17 mouse cellular contexts compared by ENCODE assay signal in the genomic region with DNA sequence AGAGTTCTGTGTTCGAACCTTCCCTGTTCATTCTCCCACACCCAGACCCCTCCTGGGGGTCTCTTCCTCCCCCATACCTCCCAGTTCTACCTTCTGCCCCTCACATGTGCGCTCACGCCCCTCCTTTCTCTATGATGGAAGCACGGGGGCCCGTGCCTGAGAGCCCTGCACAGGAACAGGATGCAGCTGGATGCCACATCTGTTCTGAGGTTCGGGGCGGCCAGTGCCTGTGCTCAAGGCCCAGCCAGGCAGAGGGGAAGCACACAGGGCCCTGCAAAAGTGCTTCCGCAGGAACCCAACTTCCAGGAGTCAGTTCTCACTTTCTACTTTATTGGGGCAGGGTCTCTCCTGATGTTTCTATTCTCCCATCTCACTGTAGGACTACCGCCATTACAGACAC. TPM values are rescaled to one million over a fixed set of nuclear protein-coding genes. Genes with fewer than 3 reads are reported as not detected.
DNase-seq lines count a peak whose midpoint lies in the region; ATAC-seq and TF ChIP-seq lines count a peak whose summit lies in the region.
"Had no signal": no experiment of that assay in that cellular context is flagged by ENCODE, and none has a peak within 500 bp of the region (broad histone marks: within the 10 kb centered on the region; RNA-seq: fewer than 3 reads in every experiment).

No protein-coding gene starts in this region.

- no peak for TF ChIP-seq POLR2A in heart, adult 2 months (IDR thresholded peaks at IDR 0.05; ENCODE audit: insufficient read depth, low read depth, low read length)

- 66% methylated on average over 9 of the region's 9 CpGs for WGBS in heart, postnatal 0 days
- WGBS in heart, adult 2 months, result 58% methylated on average over 9 of the region's 9 CpGs
- 65% methylated on average over 9 of the region's 9 CpGs for WGBS in intestine, embryonic 15.5 days
- WGBS in stomach, embryonic 16.5 days, result 75% methylated on average over 9 of the region's 9 CpGs
- WGBS in hindbrain, embryonic 16.5 days, result 83% methylated on average over 9 of the region's 9 CpGs

- H3K4me1 ChIP-seq in heart, postnatal 0 days (ENCODE audit: control insufficient read depth, insufficient read depth), result peaks cover 17% of the 10 kb centered on the region; the same call in 1 of the 2 replicates
- H3K4me1 ChIP-seq in heart, adult 2 months (ENCODE audit: control insufficient read depth, insufficient read depth, low read length), result peaks cover 2% of the 10 kb centered on the region; the same call in 1 of the 2 replicates
- peaks cover 12% of the 10 kb centered on the region for H3K4me1 ChIP-seq in intestine, embryonic 15.5 days (replicated peaks)
- peaks cover 17% of the 10 kb centered on the region; the same call in 1 of the 2 replicates for H3K4me1 ChIP-seq in stomach, embryonic 16.5 days (ENCODE audit: control insufficient read depth, insufficient read depth, low read length)
- H3K4me1 ChIP-seq in hindbrain, embryonic 16.5 days (ENCODE audit: control insufficient read depth, insufficient read depth, low read depth, low read length), result no peaks in the 10 kb centered on the region
- H3K4me1 ChIP-seq: midbrain, embryonic 13.5 days; neural tube, embryonic 13.5 days had no signal

- no peak overlapping the region for H3K4me3 ChIP-seq in heart, postnatal 0 days (ENCODE audit: low read depth, low read length)
- no peak overlapping the region for H3K4me3 ChIP-seq in heart, adult 2 months
- H3K4me3 ChIP-seq in intestine, embryonic 15.5 days (replicated peaks), result no peak overlapping the region
- no peak overlapping the region for H3K4me3 ChIP-seq in stomach, embryonic 16.5 days (replicated peaks; ENCODE audit: low read length)
- no peak overlapping the region for H3K4me3 ChIP-seq in hindbrain, embryonic 16.5 days (ENCODE audit: low read length)
- H3K4me3 ChIP-seq: embryonic facial prominence, embryonic 13.5 days; left cerebral cortex, adult 2 months; midbrain, embryonic 13.5 days; neural tube, embryonic 13.5 days had no signal

- no peak for TF ChIP-seq EP300 in heart, postnatal 0 days (IDR thresholded peaks at IDR 0.05; ENCODE audit: low read depth)
- no peak for TF ChIP-seq EP300 in heart, adult 2 months (IDR thresholded peaks at IDR 0.05; ENCODE audit: insufficient read depth, low read depth, low read length)

- H3K4me2 ChIP-seq in heart, postnatal 0 days (ENCODE audit: low read depth, low read length), result no peak overlapping the region
- H3K4me2 ChIP-seq in intestine, embryonic 15.5 days (replicated peaks), result no peak overlapping the region
- no peak overlapping the region for H3K4me2 ChIP-seq in stomach, embryonic 16.5 days (ENCODE audit: low read depth, low read length)
- no peak overlapping the region for H3K4me2 ChIP-seq in hindbrain, embryonic 16.5 days (ENCODE audit: low read length)
- H3K4me2 ChIP-seq: embryonic facial prominence, embryonic 13.5 days; midbrain, embryonic 13.5 days; neural tube, embryonic 13.5 days had no signal

- intact Hi-C loops in heart, adult 2 months (cut with DNase I), result no loop called here

- H3K79me2 ChIP-seq in heart, adult 2 months (replicated peaks; ENCODE audit: control insufficient read depth, insufficient read depth, low read length), result no peaks in the 10 kb centered on the region

- no peaks in the 10 kb centered on the region for H3K36me3 ChIP-seq in heart, postnatal 0 days (replicated peaks; ENCODE audit: control insufficient read depth, insufficient read depth, low read length)
- no peaks in the 10 kb centered on the region for H3K36me3 ChIP-seq in heart, adult 2 months (ENCODE audit: control insufficient read depth, insufficient read depth, low read length)
- H3K36me3 ChIP-seq in intestine, embryonic 15.5 days, result no peaks in the 10 kb centered on the region
- H3K36me3 ChIP-seq in stomach, embryonic 16.5 days (ENCODE audit: control insufficient read depth, insufficient read depth, low read length), result no peaks in the 10 kb centered on the region
- H3K36me3 ChIP-seq in hindbrain, embryonic 16.5 days (ENCODE audit: control insufficient read depth, insufficient read depth, low read length), result no peaks in the 10 kb centered on the region
- H3K36me3 ChIP-seq: embryonic facial prominence, embryonic 13.5 days; midbrain, embryonic 13.5 days; neural tube, embryonic 13.5 days had no signal

- peak overlapping the region; percentile 79 for H3K27ac ChIP-seq in heart, postnatal 0 days (ENCODE audit: low read depth)
- no peak overlapping the region for H3K27ac ChIP-seq in heart, adult 2 months
- peak overlapping the region; percentile 69 for H3K27ac ChIP-seq in intestine, embryonic 15.5 days
- H3K27ac ChIP-seq in stomach, embryonic 16.5 days (ENCODE audit: low read length), result peak overlapping the region; percentile 88; the same call in 1 of the 2 replicates
- H3K27ac ChIP-seq in hindbrain, embryonic 16.5 days (ENCODE audit: low read depth, low read length), result no peak overlapping the region
- H3K27ac ChIP-seq: embryonic facial prominence, embryonic 13.5 days; left cerebral cortex, adult 2 months; midbrain, embryonic 13.5 days; neural tube, embryonic 13.5 days had no signal

- TF ChIP-seq CTCF in heart, postnatal 0 days (IDR thresholded peaks at IDR 0.05; ENCODE audit: low read depth), result no peak
- TF ChIP-seq CTCF in heart, adult 2 months (IDR thresholded peaks at IDR 0.05), result no peak

- no peak for DNase-seq in heart, postnatal 0 days (ENCODE audit: low spot score)
- DNase-seq in heart, adult 2 months, result no peak
- no peak for DNase-seq in right cerebral cortex, postnatal 4 days
- DNase-seq in adrenal gland, postnatal 36 days, result no peak
- DNase-seq: adrenal gland, postnatal 10 days; cerebellum, adult 18-20 months; forebrain, postnatal 0 days; heart, postnatal 4 days had no signal

- ATAC-seq in heart, postnatal 0 days (ENCODE audit: insufficient read depth, low read depth), result no peak
- ATAC-seq in common myeloid progenitor, adult 5-6 weeks (replicated peaks; ENCODE audit: low read depth, poor library complexity, severe bottlenecking), result peak; percentile 76
- no peak for ATAC-seq in intestine, embryonic 15.5 days
- no peak for ATAC-seq in stomach, embryonic 16.5 days (ENCODE audit: insufficient read depth, low FRiP score)
- ATAC-seq in hindbrain, embryonic 16.5 days, result no peak
- ATAC-seq: forebrain, postnatal 0 days; midbrain, embryonic 13.5 days had no signal

- no peak overlapping the region for H3K9ac ChIP-seq in heart, postnatal 0 days (replicated peaks; ENCODE audit: low read depth, low read length)
- H3K9ac ChIP-seq in heart, adult 2 months (ENCODE audit: low read depth, low read length), result no peak overlapping the region
- H3K9ac ChIP-seq in intestine, embryonic 15.5 days, result no peak overlapping the region
- H3K9ac ChIP-seq in stomach, embryonic 16.5 days (ENCODE audit: low read length), result no peak overlapping the region
- no peak overlapping the region for H3K9ac ChIP-seq in hindbrain, embryonic 16.5 days (ENCODE audit: low read depth, low read length)
- H3K9ac ChIP-seq: embryonic facial prominence, embryonic 13.5 days; forebrain, postnatal 0 days; midbrain, embryonic 13.5 days; neural tube, embryonic 13.5 days had no signal

- H3K9me3 ChIP-seq in heart, postnatal 0 days (replicated peaks; ENCODE audit: control insufficient read depth, low read length), result no peaks in the 10 kb centered on the region
- H3K9me3 ChIP-seq in intestine, embryonic 15.5 days, result no peaks in the 10 kb centered on the region
- H3K9me3 ChIP-seq in stomach, embryonic 16.5 days (replicated peaks; ENCODE audit: control insufficient read depth, low read length), result no peaks in the 10 kb centered on the region
- H3K9me3 ChIP-seq in hindbrain, embryonic 16.5 days (ENCODE audit: control insufficient read depth, low read length), result no peaks in the 10 kb centered on the region
- H3K9me3 ChIP-seq: embryonic facial prominence, embryonic 13.5 days; midbrain, embryonic 13.5 days; neural tube, embryonic 13.5 days had no signal

- no peaks in the 10 kb centered on the region for H3K27me3 ChIP-seq in heart, postnatal 0 days (ENCODE audit: control insufficient read depth, insufficient read depth, low read length)
- no peaks in the 10 kb centered on the region for H3K27me3 ChIP-seq in heart, adult 2 months (ENCODE audit: control insufficient read depth, insufficient read depth, low read length)
- no peaks in the 10 kb centered on the region for H3K27me3 ChIP-seq in intestine, embryonic 15.5 days (replicated peaks)
- no peaks in the 10 kb centered on the region for H3K27me3 ChIP-seq in stomach, embryonic 16.5 days (ENCODE audit: control insufficient read depth, insufficient read depth, low read length)
- no peaks in the 10 kb centered on the region for H3K27me3 ChIP-seq in hindbrain, embryonic 16.5 days (replicated peaks; ENCODE audit: control insufficient read depth, insufficient read depth, low read length)
- H3K27me3 ChIP-seq: embryonic facial prominence, embryonic 13.5 days; midbrain, embryonic 13.5 days; neural tube, embryonic 13.5 days; Patski had no signal

RNA-seq across cellular contexts. Expression of a gene that starts 52.2 kb away (rescaled TPM):
- 46.7 and 53.0 TPM in 2 replicates for total RNA-seq in heart, postnatal 0 days (2014; rRNA removed; ENCODE audit: low replicate concordance)
- 39.7 and 41.6 TPM in 2 replicates for polyA plus RNA-seq in heart, postnatal 0 days (2015; fragmentation: Nextera tagmentation; extraction: Ambion mirVana)
- 10 to 100 TPM; 44.3 to 45.5 TPM for total RNA-seq in heart, adult 2 months (2021)
- polyA plus RNA-seq in heart, adult 2 months (2012; rRNA removed), result 30.7 and 43.5 TPM in 2 replicates
- total RNA-seq in common myeloid progenitor, adult 5-6 weeks (2017), result not detected in 2 replicates
- 79.8 and 90.0 TPM in 2 replicates for polyA plus RNA-seq in intestine, embryonic 15.5 days (2015; fragmentation: Nextera tagmentation; extraction: Ambion mirVana)
- 132 and 141 TPM in 2 replicates for polyA plus RNA-seq in stomach, embryonic 16.5 days (2015; fragmentation: Nextera tagmentation; extraction: Ambion mirVana)
- 100 to 1,000 TPM in 1 of 2 experiments, 10 to 100 TPM in 1; 98.6 to 107 TPM for total RNA-seq in adrenal gland, postnatal 36 days (2021)
- 28.5 and 34.3 TPM in 2 replicates for polyA plus RNA-seq in hindbrain, embryonic 16.5 days (2015; fragmentation: Nextera tagmentation; extraction: Ambion mirVana)

Comparison
In these comparisons a context has a peak if more than half of its experiments do, and no peak if none do; other contexts are left out.
1. H3K27ac ChIP-seq: peak in heart, postnatal 0 days (single experiment), intestine, embryonic 15.5 days (single experiment) and stomach, embryonic 16.5 days (single experiment); none in heart, adult 2 months (single experiment) and hindbrain, embryonic 16.5 days (single experiment).